Mouse (Mus musculus) ES-Bruce4 (cell line): ENCODE results near the gene Afg1l. TPM values are rescaled to one million over a fixed set of nuclear protein-coding genes. Genes with fewer than 3 reads are reported as not detected.

Source experiments
- H3K27ac ChIP-seq: 2 replicates; pipeline ENCODE4 v1.5.1; 2012; ENCODE audit warnings: low read length, inconsistent platforms; ENCODE audit not compliant: insufficient read depth
- H3K27me3 ChIP-seq: 2 replicates; pipeline ENCODE4 v1.6.1; 2012; ENCODE audit warnings: mild to moderate bottlenecking, low read length, inconsistent platforms; ENCODE audit not compliant: control insufficient read depth, poor library complexity, insufficient read depth, severe bottlenecking
- H3K36me3 ChIP-seq: 2 replicates; pipeline ENCODE4 v1.6.1; 2012; ENCODE audit warnings: inconsistent platforms, mild to moderate bottlenecking, low read length, moderate library complexity; ENCODE audit not compliant: control insufficient read depth, poor library complexity, insufficient read depth, severe bottlenecking
- H3K4me1 ChIP-seq: one replicate; pipeline ENCODE4 v1.8.1; 2011; ENCODE audit warnings: low read length; ENCODE audit not compliant: control insufficient read depth, insufficient read depth
- H3K4me3 ChIP-seq: 2 replicates; pipeline ENCODE4 v1.5.1; 2011; ENCODE audit warnings: low read depth, mild to moderate bottlenecking, low read length
- H3K9ac ChIP-seq: 2 replicates; pipeline ENCODE4 v1.6.1; 2012; ENCODE audit warnings: low read depth, mild to moderate bottlenecking, inconsistent platforms; ENCODE audit not compliant: poor library complexity, severe bottlenecking
- H3K9me3 ChIP-seq: replicated peaks from 2 replicates; pipeline ENCODE4 v1.6.1; 2012; ENCODE audit warnings: mild to moderate bottlenecking, low read length, inconsistent platforms; ENCODE audit not compliant: control insufficient read depth, poor library complexity, insufficient read depth, severe bottlenecking
- CTCF ChIP-seq: IDR thresholded peaks from one replicate; pipeline ENCODE4 v1.8.1; 2011; ENCODE audit warnings: low read depth, low read length
- EP300 ChIP-seq: IDR thresholded peaks from 2 replicates; pipeline ENCODE4 v1.6.1; 2011; ENCODE audit warnings: low read depth, low read length; ENCODE audit not compliant: insufficient read depth
- POLR2A ChIP-seq: IDR thresholded peaks from one replicate; pipeline ENCODE4 v1.8.1; 2011; ENCODE audit warnings: low read length; ENCODE audit not compliant: insufficient read depth
- polyA plus RNA-seq: library from polyadenylated mRNA; stranded (reverse); fragments of >200 nt; gene quantifications from 2 replicates; pipeline ENCODE4 v1.2.4, GENCODE M21; 2011; ENCODE audit warnings: low read depth; ENCODE audit not compliant: missing spikeins, insufficient read depth, insufficient read length

Gene Afg1l
- polyA plus RNA-seq, 1 experiment = 14.2 TPM

GRCm38 (mm10) chr10:42313222-42313786 lies 165.1 kb downstream of the Afg1l start:
- H3K27me3 ChIP-seq = no peaks in the 10 kb centered on the region
- no peaks in the 10 kb centered on the region for H3K4me1 ChIP-seq
- TF ChIP-seq POLR2A = no peak
- TF ChIP-seq EP300 = no peak
- TF ChIP-seq CTCF = no peak
- H3K4me3 ChIP-seq = no peak overlapping the region
- no peak overlapping the region for H3K9ac ChIP-seq
- 0 out of 2 replicates have a peak, but pooled peaks cover 3% of the 10 kb centered on the region for H3K36me3 ChIP-seq
- no peak overlapping the region for H3K27ac ChIP-seq
- no peaks in the 10 kb centered on the region for H3K9me3 ChIP-seq

- H3K27me3 ChIP-seq = no peaks in the 10 kb centered on the region
- no peak overlapping the region for H3K27ac ChIP-seq
- no peak overlapping the region for H3K4me3 ChIP-seq
- TF ChIP-seq EP300 = no peak
- no peak for TF ChIP-seq POLR2A
- no peak for TF ChIP-seq CTCF
- H3K9me3 ChIP-seq = no peaks in the 10 kb centered on the region
- no peak overlapping the region for H3K9ac ChIP-seq
- no peaks in the 10 kb centered on the region for H3K4me1 ChIP-seq
- H3K36me3 ChIP-seq = 0 out of 2 replicates have a peak, but pooled peaks cover 3% of the 10 kb centered on the region
These were observed 165.8 kb downstream of the Afg1l start for GRCm38 (mm10) chr10:42312557-42312956.

GRCm38 (mm10) chr10:42308687-42308987 lies 169.7 kb downstream of the Afg1l start:
- no peaks in the 10 kb centered on the region for H3K9me3 ChIP-seq
- H3K27me3 ChIP-seq = no peaks in the 10 kb centered on the region
- TF ChIP-seq CTCF (no peak), EP300 (no peak), POLR2A (no peak)
- H3K36me3 ChIP-seq = no peaks in the 10 kb centered on the region
- no peaks in the 10 kb centered on the region for H3K4me1 ChIP-seq
- H3K27ac ChIP-seq = no peak overlapping the region
- no peak overlapping the region for H3K9ac ChIP-seq
- no peak overlapping the region for H3K4me3 ChIP-seq

- Histone ChIP-seq H3K9ac (no peak overlapping the region), H3K27ac (no peak overlapping the region), H3K27me3 (no peaks in the 10 kb centered on the region), H3K36me3 (no peaks in the 10 kb centered on the region), H3K4me1 (no peaks in the 10 kb centered on the region), H3K9me3 (no peaks in the 10 kb centered on the region), H3K4me3 (no peak overlapping the region)
- TF ChIP-seq EP300 (no peak), POLR2A (no peak), CTCF (peak; percentile 89)
These were observed 170.2 kb downstream of the Afg1l start for GRCm38 (mm10) chr10:42307980-42308686.

- no peaks in the 10 kb centered on the region for H3K9me3 ChIP-seq
These were observed 171.9 kb downstream of the Afg1l start for GRCm38 (mm10) chr10:42306422-42306821.

GRCm38 (mm10) chr10:42300805-42301204 lies 177.6 kb downstream of the Afg1l start:
- Histone ChIP-seq H3K4me1 (no peaks in the 10 kb centered on the region), H3K27ac (no peak overlapping the region), H3K4me3 (no peak overlapping the region), H3K9ac (no peak overlapping the region), H3K9me3 (no peaks in the 10 kb centered on the region), H3K36me3 (no peaks in the 10 kb centered on the region), H3K27me3 (no peaks in the 10 kb centered on the region)
- TF ChIP-seq CTCF = no peak

More at GRCm38 (mm10) chr10:42306422-42306821, 171.9 kb downstream of the Afg1l start:
- no peak overlapping the region for H3K4me3 ChIP-seq
- no peaks in the 10 kb centered on the region for H3K27me3 ChIP-seq
- no peak overlapping the region for H3K9ac ChIP-seq
- no peaks in the 10 kb centered on the region for H3K36me3 ChIP-seq
- no peaks in the 10 kb centered on the region for H3K4me1 ChIP-seq
- H3K27ac ChIP-seq = no peak overlapping the region
- TF ChIP-seq CTCF (no peak), POLR2A (no peak), EP300 (no peak)
